Mouse (Mus musculus) intestine, embryonic 16.5 days (tissue): ENCODE results near the gene Mcfd2. TPM values are rescaled to one million over a fixed set of nuclear protein-coding genes. Genes with fewer than 3 reads are reported as not detected.

ENCODE experiments used
- ATAC-seq: fragments of 200-750 bp; cut with Nextera tagmentation; 2 replicates; pipeline ENCODE4 v1.8.0; 2017; ENCODE audit warnings: moderate TSS enrichment, moderate library complexity
- H3K27ac ChIP-seq: fragments of 300-500 bp; sonication (generic); 2 replicates; pipeline ENCODE4 v1.5.1; 2014; ENCODE audit warnings: mild to moderate bottlenecking, low read length
- H3K27me3 ChIP-seq: fragments of 300-500 bp; sonication (generic); replicated peaks from 2 replicates; pipeline ENCODE4 v1.6.1; 2014; ENCODE audit warnings: low read length, control low read depth, mixed read lengths; ENCODE audit not compliant: control insufficient read depth, insufficient read depth
- H3K36me3 ChIP-seq: fragments of 300-500 bp; sonication (generic); 2 replicates; pipeline ENCODE4 v1.6.1; 2014; ENCODE audit warnings: low read length, control low read depth; ENCODE audit not compliant: control insufficient read depth, insufficient read depth
- H3K4me1 ChIP-seq: fragments of 300-500 bp; sonication (generic); 2 replicates; pipeline ENCODE4 v1.6.1; 2014; ENCODE audit warnings: low read length, control low read depth, mixed read lengths; ENCODE audit not compliant: control insufficient read depth, insufficient read depth
- H3K4me2 ChIP-seq: fragments of 300-500 bp; sonication (generic); 2 replicates; pipeline ENCODE4 v1.6.1; 2014; ENCODE audit warnings: low read depth, low read length, control low read depth
- H3K4me3 ChIP-seq: fragments of 300-500 bp; sonication (generic); 2 replicates; pipeline ENCODE4 v1.5.1; 2014; ENCODE audit warnings: mild to moderate bottlenecking, low read length
- H3K9ac ChIP-seq: fragments of 300-500 bp; sonication (generic); 2 replicates; pipeline ENCODE4 v1.6.1; 2014; ENCODE audit warnings: low read depth, low read length
- H3K9me3 ChIP-seq: fragments of 300-500 bp; sonication (generic); 2 replicates; pipeline ENCODE4 v1.6.1; 2016; ENCODE audit warnings: low read length, control low read depth; ENCODE audit not compliant: control insufficient read depth
- WGBS: fragments of 180-500 bp; shearing (Covaris S2); extraction: QIAGEN DNeasy Blood & Tissue Kit; methylation state at CpG from one replicate; pipeline ENCODE4 v1.1.7; 2014; 5-methylcytosine and 5-hydroxymethylcytosine counted together
- polyA plus RNA-seq: library from polyadenylated mRNA; unstranded; fragments of >200 nt; fragmentation: Nextera tagmentation; extraction: Ambion mirVana; gene quantifications from 2 replicates; pipeline ENCODE4 v1.2.1, GENCODE M21; 2015

The Mcfd2 gene
- 150 and 184 TPM in 2 replicates for polyA plus RNA-seq

- 0% methylated on average over 41 of the region's 41 CpGs for WGBS
- H3K36me3 ChIP-seq: peaks cover 4% of the 10 kb centered on the region; the same call in 1 of the 2 replicates
- no peaks in the 10 kb centered on the region for H3K27me3 ChIP-seq
- peak within 1 kb of the TSS; percentile 79 for H3K4me2 ChIP-seq
- H3K4me1 ChIP-seq: peaks cover 11% of the 10 kb centered on the region
- H3K27ac ChIP-seq: peak within 1 kb of the TSS; percentile 64
- H3K9me3 ChIP-seq: no peaks in the 10 kb centered on the region
- peak; percentile 96 for ATAC-seq
- H3K4me3 ChIP-seq: peak within 1 kb of the TSS; percentile 95
- peak within 1 kb of the TSS; percentile 98 for H3K9ac ChIP-seq
Measured at GRCm38 (mm10) chr17:87265792-87266186, at the start of gene Mcfd2. Mcfd2 (minus strand) TSS chr17:87265935.

GRCm38 (mm10) chr17:87315021-87315531, 49.3 kb upstream of the Mcfd2 start:
- Histone ChIP-seq H3K9me3 (no peaks in the 10 kb centered on the region), H3K9ac (peak overlapping the region; percentile 14), H3K4me3 (no peak overlapping the region), H3K27ac (no peak overlapping the region), H3K36me3 (no peaks in the 10 kb centered on the region), H3K4me1 (peaks cover 32% of the 10 kb centered on the region), H3K4me2 (no peak overlapping the region), H3K27me3 (no peaks in the 10 kb centered on the region)
- peak; percentile 50 for ATAC-seq
- WGBS: 8% methylated on average over 9 of the region's 9 CpGs

GRCm38 (mm10) chr17:87314530-87314946, 48.8 kb upstream of the Mcfd2 start:
- Histone ChIP-seq H3K36me3 (no peaks in the 10 kb centered on the region), H3K4me2 (no peak overlapping the region), H3K4me1 (peaks cover 32% of the 10 kb centered on the region), H3K9me3 (no peaks in the 10 kb centered on the region), H3K4me3 (no peak overlapping the region), H3K9ac (no peak overlapping the region), H3K27me3 (no peaks in the 10 kb centered on the region), H3K27ac (no peak overlapping the region)
- peak; percentile 39 for ATAC-seq
- 53% methylated on average over 5 of the region's 5 CpGs for WGBS

- Histone ChIP-seq H3K4me1 (peaks cover 32% of the 10 kb centered on the region), H3K9ac (no peak overlapping the region), H3K27me3 (no peaks in the 10 kb centered on the region), H3K4me2 (no peak overlapping the region), H3K36me3 (0 out of 2 replicates have a peak, but pooled peaks cover 3% of the 10 kb centered on the region), H3K4me3 (no peak overlapping the region), H3K9me3 (no peaks in the 10 kb centered on the region), H3K27ac (no peak overlapping the region)
- no peak for ATAC-seq
- WGBS: 76% methylated on average over 8 of the region's 8 CpGs
Measured at GRCm38 (mm10) chr17:87314121-87314520, 48.4 kb upstream of the Mcfd2 start.

GRCm38 (mm10) chr17:87312924-87313870, 47.5 kb upstream of the Mcfd2 start:
- no peaks in the 10 kb centered on the region for H3K27me3 ChIP-seq
- H3K4me1 ChIP-seq: peaks cover 32% of the 10 kb centered on the region
- peak overlapping the region; percentile 13; the same call in 1 of the 2 replicates for H3K4me3 ChIP-seq
- H3K36me3 ChIP-seq: 0 out of 2 replicates have a peak, but pooled peaks cover 3% of the 10 kb centered on the region
- no peaks in the 10 kb centered on the region for H3K9me3 ChIP-seq
- peak overlapping the region; percentile 57 for H3K9ac ChIP-seq
- H3K4me2 ChIP-seq: peak overlapping the region; percentile 16; the same call in 1 of the 2 replicates
- 37% methylated on average over 18 of the region's 18 CpGs for WGBS
- peak; percentile 71 for ATAC-seq
- peak overlapping the region; percentile 67 for H3K27ac ChIP-seq

- no peak overlapping the region for H3K9ac ChIP-seq
Measured at GRCm38 (mm10) chr17:87312351-87312750, 46.6 kb upstream of the Mcfd2 start.

GRCm38 (mm10) chr17:87310497-87310896, 44.8 kb upstream of the Mcfd2 start:
- no peak for ATAC-seq
- H3K27me3 ChIP-seq: no peaks in the 10 kb centered on the region
- no peak overlapping the region for H3K27ac ChIP-seq
- 92% methylated on average over 7 of the region's 7 CpGs for WGBS
- no peak overlapping the region for H3K4me3 ChIP-seq
- peaks cover 26% of the 10 kb centered on the region for H3K4me1 ChIP-seq
- H3K9ac ChIP-seq: no peak overlapping the region
- no peaks in the 10 kb centered on the region for H3K9me3 ChIP-seq
- H3K4me2 ChIP-seq: no peak overlapping the region
- 0 out of 2 replicates have a peak, but pooled peaks cover 3% of the 10 kb centered on the region for H3K36me3 ChIP-seq

More at GRCm38 (mm10) chr17:87312351-87312750, 46.6 kb upstream of the Mcfd2 start:
- no peak overlapping the region for H3K4me3 ChIP-seq
- H3K9me3 ChIP-seq: no peaks in the 10 kb centered on the region
- peak overlapping the region; percentile 67 for H3K27ac ChIP-seq
- WGBS: 63% methylated on average over 12 of the region's 12 CpGs
- peak; percentile 29 for ATAC-seq
- H3K4me1 ChIP-seq: peaks cover 31% of the 10 kb centered on the region
- H3K27me3 ChIP-seq: no peaks in the 10 kb centered on the region
- no peak overlapping the region for H3K4me2 ChIP-seq
- H3K36me3 ChIP-seq: 0 out of 2 replicates have a peak, but pooled peaks cover 3% of the 10 kb centered on the region

GRCm38 (mm10) chr17:87309073-87309788, 43.5 kb upstream of the Mcfd2 start:
- H3K27me3 ChIP-seq: no peaks in the 10 kb centered on the region
- no peak overlapping the region for H3K9ac ChIP-seq
- WGBS: 76% methylated on average over 12 of the region's 12 CpGs
- no peaks in the 10 kb centered on the region for H3K9me3 ChIP-seq
- H3K27ac ChIP-seq: no peak overlapping the region
- peaks cover 15% of the 10 kb centered on the region for H3K4me1 ChIP-seq
- ATAC-seq: no peak
- no peak overlapping the region for H3K4me2 ChIP-seq
- H3K36me3 ChIP-seq: 0 out of 2 replicates have a peak, but pooled peaks cover 3% of the 10 kb centered on the region
- no peak overlapping the region for H3K4me3 ChIP-seq

- Histone ChIP-seq H3K4me2 (peak overlapping the region; percentile 4; the same call in 1 of the 2 replicates), H3K4me3 (no peak overlapping the region), H3K36me3 (0 out of 2 replicates have a peak, but pooled peaks cover 3% of the 10 kb centered on the region), H3K4me1 (peaks cover 10% of the 10 kb centered on the region), H3K9ac (0 out of 2 replicates have a peak overlapping the region, but pooled peaks have one; percentile 15), H3K27me3 (no peaks in the 10 kb centered on the region), H3K9me3 (no peaks in the 10 kb centered on the region), H3K27ac (peak overlapping the region; percentile 50)
- 67% methylated on average over 8 of the region's 8 CpGs for WGBS
- ATAC-seq: peak; percentile 54
Measured at GRCm38 (mm10) chr17:87306746-87307145, 41.0 kb upstream of the Mcfd2 start.
